Mouse (Mus musculus) heart, postnatal 0 days (tissue): Measurements from ENCODE around the gene Osbpl6.

Experiments used
- CTCF ChIP-seq: IDR thresholded peaks from 2 replicates; pipeline ENCODE4 v1.5.1; 2016; ENCODE audit warnings: antibody characterized with exemption, control low read depth, low read depth
- EP300 ChIP-seq: IDR thresholded peaks from 2 replicates; pipeline ENCODE4 v1.6.1; 2016; ENCODE audit warnings: antibody characterized with exemption, low read depth

- TF ChIP-seq CTCF (peak; percentile 79), EP300 (no peak)
These were observed 211.8 kb downstream of the Osbpl6 start for GRCm38 (mm10) chr2:76618078-76618477.
